Mouse (Mus musculus) splenic B cell, adult 2 months (primary cell): ENCODE results near the gene Begain.

ENCODE experiments used
- DNase-seq: peaks from one replicate; pipeline ENCODE4 v3.0.0-alpha.2; 2011; ENCODE audit warnings: low read depth, low spot score
- H3K27me3 ChIP-seq: 2 replicates; pipeline ENCODE4 v1.6.1; 2012; ENCODE audit warnings: mild to moderate bottlenecking, low read length, moderate library complexity, mixed read lengths; ENCODE audit not compliant: control insufficient read depth, poor library complexity, insufficient read depth, severe bottlenecking
- H3K36me3 ChIP-seq: 2 replicates; pipeline ENCODE4 v1.6.1; 2012; ENCODE audit warnings: mild to moderate bottlenecking, low read length, moderate library complexity, mixed read lengths; ENCODE audit not compliant: control insufficient read depth, poor library complexity, insufficient read depth, severe bottlenecking

Begain gene

DNA sequence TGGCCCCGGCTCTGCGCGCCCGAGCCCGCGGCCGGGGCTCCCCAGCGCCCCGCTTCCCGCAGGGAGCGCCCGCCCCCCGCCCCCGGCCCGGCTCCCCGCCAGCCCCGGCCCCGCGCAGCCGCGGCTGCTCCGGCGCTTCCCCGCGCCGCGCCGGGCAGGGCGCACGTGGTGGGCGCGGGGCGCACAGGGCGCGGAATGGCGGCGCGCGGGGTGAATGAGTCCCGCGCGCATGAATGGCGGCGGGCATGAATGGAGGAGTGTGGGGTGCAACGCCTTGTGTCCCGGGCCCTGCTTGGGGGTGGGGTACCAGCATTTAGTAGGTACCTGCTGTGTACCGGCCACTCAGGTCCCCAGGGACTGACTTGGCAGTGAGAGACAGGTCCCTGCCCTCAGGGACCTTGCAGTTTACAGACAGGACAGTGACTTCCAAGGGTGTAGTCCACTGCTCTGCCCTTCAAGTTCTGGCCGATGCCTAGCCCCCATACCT is at the start of gene Begain:
Gene Begain (minus strand): TSS at position 51 of the 487 bp plus-strand sequence.
- no peaks in the 10 kb centered on the region for H3K36me3 ChIP-seq
- DNase-seq, result peak; percentile 36
- no peaks in the 10 kb centered on the region for H3K27me3 ChIP-seq

DNA sequence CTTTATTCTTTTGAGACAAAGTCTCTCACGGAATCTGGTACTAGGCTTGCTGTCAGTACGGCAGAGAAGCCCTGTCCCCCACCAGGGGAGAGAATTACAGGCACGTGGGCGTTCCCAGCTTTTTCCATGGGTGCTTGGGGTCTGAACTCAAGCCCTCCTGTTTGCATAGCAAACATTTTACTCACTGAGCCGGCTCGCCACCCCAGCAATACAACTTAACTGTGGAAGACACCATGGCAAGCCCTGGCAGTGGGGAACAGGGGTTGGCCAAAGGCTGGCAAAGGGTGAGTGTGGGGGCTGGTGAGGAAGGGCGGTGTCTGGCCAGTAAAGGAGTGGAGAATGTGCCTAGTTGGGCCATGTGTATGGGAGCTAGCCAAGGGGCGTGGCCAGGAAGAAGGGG is 47.7 kb upstream of the Begain start:
- H3K36me3 ChIP-seq, result no peaks in the 10 kb centered on the region
- H3K27me3 ChIP-seq, result no peaks in the 10 kb centered on the region
- no peak for DNase-seq

DNA sequence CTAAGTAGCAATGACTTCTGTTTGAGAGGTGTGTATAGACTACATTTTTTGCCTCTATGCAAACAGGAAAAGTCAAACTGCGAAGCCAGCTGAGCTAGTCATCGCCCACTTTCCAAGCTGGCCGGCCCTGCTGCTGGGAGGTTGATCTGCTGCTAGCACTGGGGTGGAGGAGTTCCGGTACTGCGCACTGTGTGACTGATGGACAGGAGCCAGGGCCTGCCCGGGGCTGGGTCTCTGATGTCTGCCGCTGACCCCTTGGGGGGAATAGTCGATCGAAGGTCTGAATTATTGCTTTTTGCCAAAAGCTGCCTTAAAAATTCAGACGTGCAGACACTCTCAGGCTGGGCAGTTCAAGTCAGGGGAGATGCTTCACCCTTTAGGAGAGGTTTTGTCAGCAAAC is 47.1 kb upstream of the Begain start:
- H3K36me3 ChIP-seq, result no peaks in the 10 kb centered on the region
- no peaks in the 10 kb centered on the region for H3K27me3 ChIP-seq
- no peak for DNase-seq

DNA sequence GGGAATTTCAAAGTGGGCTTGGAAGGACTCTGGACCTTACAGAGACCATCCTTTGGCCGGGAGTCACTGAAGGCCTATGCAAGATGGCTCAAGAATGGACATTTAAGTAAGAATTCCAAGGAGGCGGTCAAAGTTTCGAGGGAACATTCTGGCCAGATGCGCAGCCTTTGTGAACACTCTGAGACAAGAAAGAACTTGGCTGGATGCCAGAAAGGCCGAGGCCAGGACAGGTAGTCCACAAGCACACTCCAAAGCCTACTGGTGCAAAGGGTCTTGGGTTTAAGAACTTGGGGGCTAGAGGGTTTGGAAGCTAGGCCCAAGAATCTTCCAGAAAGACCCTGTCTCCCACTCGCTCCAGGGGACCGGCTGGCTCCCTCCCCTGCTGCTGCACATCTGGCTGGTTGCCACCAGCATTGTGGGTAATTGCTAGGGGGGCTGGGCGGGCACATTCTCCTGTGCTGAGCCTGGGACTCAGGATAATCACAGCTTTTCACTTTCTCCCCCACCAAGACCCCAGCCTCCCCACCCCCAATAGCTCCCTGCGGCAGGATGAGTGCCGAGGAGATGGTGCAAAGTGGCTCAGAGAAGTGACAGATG is 45.1 kb upstream of the Begain start:
- Histone ChIP-seq H3K27me3 (no peaks in the 10 kb centered on the region), H3K36me3 (no peaks in the 10 kb centered on the region)
- no peak for DNase-seq

DNA sequence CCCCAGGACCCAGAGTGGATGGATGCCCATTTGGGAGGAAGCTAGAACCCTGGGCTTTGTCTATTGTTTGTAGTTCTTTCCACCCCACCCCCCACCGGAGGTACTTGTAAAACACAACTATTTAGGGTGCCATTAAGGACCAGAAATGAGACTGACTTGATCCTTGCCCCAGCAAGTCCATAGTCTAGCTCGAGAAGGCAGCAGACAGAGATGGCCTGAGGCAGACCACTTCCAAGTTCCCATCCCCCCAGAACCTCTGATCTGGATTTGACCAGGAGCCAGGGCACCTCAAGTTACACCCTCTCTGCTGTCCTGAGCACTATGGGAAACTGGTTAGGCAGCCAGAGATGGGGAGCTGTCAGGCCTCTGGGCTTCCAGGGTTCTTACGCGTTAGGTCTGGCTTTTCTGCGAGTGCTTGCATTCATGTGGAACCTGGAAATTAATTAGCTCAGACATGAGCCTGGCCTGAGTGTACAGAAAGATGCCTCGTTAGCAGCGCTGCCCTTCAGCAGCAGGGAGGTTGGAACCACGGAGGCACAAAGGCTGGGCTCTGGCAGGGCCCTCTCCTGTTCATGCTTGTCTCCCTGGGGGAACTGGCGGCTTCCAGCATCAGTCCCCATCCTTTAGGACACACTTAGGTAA is 44.5 kb upstream of the Begain start:
- Histone ChIP-seq H3K27me3 (no peaks in the 10 kb centered on the region), H3K36me3 (no peaks in the 10 kb centered on the region)
- no peak for DNase-seq

DNA sequence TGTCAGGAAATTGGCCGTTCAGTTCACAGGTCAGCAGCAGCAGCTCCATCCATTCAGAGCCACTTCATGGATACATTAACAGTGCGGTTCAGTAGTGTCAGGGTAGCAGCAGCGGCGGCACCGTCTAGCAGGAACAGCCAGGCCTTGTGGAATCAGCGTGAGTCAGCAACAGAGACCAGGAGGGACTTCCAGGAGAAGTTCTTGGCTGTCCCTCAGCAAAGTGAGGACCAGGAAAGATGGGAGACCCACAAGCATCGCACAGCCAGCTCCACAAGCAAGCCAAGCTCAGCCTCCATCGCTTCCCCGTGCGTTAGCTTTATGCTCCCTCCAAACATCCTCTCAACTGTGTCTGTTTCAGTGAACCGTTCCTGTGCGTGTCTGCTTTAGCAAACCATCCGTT is 40.9 kb upstream of the Begain start:
- no peak for DNase-seq
- no peaks in the 10 kb centered on the region for H3K36me3 ChIP-seq
- H3K27me3 ChIP-seq, result no peaks in the 10 kb centered on the region

DNA sequence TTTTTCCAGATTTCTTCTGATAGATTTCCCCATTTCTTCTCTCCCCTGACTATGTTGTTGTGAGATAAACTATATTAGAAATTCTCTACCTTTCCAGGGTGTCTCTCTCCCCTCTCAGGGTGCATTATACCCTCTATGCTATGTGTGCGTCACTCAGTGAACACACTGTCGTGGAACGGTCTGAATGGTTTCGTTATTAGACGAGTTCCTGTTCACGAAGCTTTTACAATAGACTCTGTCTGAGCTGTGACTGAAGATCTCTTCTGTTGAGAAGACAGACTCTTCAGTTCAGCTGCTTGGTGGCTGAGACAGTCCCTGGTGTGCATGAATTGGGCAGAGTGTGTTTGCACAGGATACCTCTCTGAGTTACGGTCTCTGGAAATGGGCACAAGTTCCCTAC is 32.4 kb upstream of the Begain start:
- no peak for DNase-seq

DNA sequence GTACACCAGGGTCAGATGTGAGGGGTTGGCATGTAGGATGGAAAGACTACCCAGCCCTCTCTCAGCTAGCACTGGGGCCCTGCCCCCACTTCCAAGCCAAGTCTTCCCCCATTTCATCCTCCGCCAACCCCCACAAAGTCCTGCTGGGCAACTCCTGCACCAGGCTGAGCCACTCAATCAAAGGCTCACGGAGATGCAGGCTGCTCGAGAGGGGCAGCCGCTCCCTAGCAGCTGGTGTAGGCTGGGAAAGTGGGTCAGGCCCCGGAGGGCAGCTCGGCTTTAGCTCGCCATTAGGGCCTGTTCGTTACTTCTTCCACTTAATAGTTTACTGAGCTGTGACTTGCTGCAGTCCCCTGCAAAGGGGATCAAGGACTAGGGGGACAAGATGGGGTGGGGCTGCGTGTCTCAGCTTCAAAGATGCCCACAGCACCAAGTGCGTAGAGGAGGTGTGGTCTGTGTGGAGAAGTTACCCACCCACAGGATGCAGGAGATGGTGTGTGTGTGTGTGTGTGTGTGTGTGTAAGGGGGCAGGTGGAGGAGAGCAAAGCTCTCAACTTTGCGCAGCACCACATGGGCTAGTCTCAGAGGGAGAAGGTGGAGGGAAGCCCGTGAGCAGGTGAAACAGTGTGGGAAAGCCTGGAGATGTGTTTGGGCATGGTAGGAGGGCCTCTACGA is 22.6 kb upstream of the Begain start:
- no peaks in the 10 kb centered on the region for H3K27me3 ChIP-seq
- peak; percentile 59 for DNase-seq
- no peaks in the 10 kb centered on the region for H3K36me3 ChIP-seq

More for the DNA sequence above, 32.4 kb upstream of the Begain start:
- no peaks in the 10 kb centered on the region; the same call in 1 of the 2 replicates for H3K27me3 ChIP-seq
- H3K36me3 ChIP-seq, result no peaks in the 10 kb centered on the region

DNA sequence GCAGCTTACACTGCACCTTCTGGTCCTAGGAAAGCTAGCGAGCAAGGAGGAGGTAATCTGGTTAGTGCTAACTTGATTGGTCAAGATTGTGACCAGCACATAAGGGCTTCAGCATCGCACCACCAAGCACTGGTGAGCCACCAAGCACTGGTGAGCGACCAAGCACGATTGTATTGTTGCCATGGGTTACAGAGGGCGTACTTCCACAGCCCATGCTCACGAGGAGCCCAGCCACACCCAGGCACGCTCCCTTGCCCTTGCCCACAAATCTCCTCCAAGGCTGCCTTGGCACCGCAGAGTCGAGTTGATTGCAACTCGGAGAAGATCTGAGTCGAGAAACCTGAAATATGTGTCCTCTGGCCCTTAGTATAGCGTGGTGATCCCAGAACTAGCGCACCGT is 22.0 kb upstream of the Begain start:
- H3K27me3 ChIP-seq, result no peaks in the 10 kb centered on the region
- DNase-seq, result peak; percentile 78
- H3K36me3 ChIP-seq, result no peaks in the 10 kb centered on the region

DNA sequence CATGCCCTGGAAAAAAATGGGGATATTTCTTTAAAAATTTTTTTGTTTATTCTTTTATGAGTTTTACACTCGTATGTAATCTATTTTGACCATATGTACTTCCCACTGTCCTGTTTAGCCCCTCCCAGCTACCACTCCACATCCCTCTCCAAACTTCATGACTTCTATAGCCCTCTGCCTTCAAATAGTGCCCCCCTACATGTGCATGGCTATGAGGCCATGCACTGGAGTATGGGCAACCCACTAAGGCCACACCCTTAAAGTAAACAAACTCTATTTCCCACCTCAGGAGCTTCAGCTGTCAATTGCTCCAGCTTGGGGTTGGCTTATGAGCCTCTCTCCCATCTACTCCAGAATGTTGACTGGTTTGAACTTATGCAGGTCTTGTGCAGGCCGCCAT is 18.1 kb upstream of the Begain start:
- Histone ChIP-seq H3K27me3 (no peaks in the 10 kb centered on the region), H3K36me3 (no peaks in the 10 kb centered on the region)
- DNase-seq, result no peak

DNA sequence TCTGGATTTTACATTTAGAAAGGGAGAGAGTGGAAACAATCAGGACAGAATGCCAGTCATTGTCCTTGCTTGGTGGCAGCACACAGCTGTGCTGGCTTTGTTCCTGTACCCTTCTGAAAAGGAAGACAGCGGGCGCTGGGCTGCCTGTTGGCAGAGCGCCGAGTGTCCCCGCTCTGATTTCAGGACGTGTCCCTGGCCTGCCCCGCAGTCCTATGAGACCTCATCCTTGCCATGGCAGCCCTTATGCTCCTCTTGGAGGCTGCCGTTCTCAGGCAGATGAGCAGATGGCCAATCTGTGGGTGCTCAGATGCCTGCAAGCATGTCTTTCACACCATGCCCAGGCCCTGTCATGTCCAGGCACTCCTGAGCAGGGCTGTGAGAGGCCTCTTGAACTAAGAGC is 17.7 kb upstream of the Begain start:
- Histone ChIP-seq H3K36me3 (no peaks in the 10 kb centered on the region), H3K27me3 (no peaks in the 10 kb centered on the region)
- no peak for DNase-seq

DNA sequence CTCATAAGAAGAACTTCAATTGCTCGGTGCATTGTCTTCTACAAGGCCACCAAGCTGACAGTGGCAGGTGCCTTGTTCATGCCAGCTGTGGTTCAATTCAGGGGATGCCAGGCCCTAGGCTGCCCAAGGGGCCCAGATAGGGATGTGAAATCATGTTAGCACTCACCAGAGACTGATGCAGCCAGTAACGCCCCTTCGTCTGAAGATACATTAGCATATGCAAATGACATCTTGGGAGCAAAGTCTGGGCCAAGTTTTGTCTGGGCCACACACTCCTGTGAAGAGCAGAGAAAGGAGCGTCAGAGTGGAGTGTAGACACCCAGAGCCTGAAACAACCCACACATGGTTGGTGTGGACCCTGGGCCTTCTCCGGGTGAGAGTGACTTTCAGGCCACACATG is 17.0 kb upstream of the Begain start:
- Histone ChIP-seq H3K36me3 (no peaks in the 10 kb centered on the region), H3K27me3 (no peaks in the 10 kb centered on the region)
- DNase-seq, result peak; percentile 63

DNA sequence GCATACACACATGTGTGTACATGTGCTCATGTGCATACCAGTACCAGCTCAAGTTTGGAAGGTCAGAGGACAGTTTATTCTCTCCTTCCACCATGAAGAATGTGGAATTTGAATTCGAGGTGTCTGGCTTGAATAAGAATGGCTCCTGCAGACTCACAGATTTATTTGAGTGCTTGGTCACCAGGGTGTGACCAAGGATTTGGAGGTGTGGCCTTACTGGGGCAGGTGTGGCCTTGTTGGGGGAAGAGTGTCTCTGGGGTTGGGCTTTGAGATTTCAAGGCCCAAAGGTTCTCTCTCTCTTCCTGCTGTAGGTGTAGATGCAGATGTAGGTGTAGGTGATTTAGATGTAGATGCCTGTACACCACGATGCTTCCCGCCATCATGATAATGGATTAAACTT is 15.5 kb upstream of the Begain start:
- Histone ChIP-seq H3K27me3 (no peaks in the 10 kb centered on the region), H3K36me3 (no peaks in the 10 kb centered on the region)
- DNase-seq, result no peak

DNA sequence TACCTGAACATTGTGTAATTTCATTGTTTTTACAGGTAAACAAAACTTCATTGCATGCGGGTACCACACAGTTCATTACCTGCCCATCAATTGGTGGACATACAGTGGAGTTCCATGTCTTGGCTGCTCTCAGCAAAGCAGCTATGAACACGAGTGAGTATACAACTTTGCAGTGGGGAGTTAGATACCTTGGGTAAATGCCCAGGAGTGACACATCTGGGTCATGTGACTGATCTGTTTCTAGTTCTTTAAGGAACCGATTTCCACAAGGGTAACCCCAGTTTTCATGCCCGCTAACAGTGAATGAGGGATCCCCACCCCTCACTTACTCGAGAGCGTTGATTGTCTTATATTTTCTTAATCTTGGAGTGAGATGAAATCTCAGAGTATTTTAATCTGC is 9.0 kb upstream of the Begain start:
- DNase-seq, result no peak
- H3K27me3 ChIP-seq, result no peaks in the 10 kb centered on the region
- H3K36me3 ChIP-seq, result no peaks in the 10 kb centered on the region

DNA sequence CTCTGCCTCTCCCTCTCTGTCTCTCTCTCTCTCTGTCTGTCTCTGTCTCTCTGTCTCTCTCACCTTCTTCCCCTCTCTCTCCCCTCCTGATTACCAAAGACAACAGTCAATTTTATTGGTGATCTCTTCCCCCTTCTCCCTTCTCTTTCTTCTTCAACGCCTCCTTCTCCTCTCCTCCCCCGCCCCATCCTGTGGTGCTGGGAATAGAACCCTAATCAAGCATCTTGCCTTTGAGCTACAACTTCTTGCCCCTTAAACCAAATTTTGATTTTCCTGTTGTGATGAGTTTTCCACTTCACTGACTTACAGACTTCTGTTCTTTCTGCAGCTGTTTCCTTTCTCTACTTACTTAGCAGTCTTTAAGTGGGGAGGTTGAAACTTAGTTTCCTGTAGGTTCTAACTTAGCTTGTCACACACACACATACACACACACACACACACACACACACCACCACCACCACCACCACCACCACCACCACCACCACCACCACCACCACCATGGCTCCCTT is 6.8 kb upstream of the Begain start:
- H3K27me3 ChIP-seq, result no peaks in the 10 kb centered on the region
- peak; percentile 65 for DNase-seq
- H3K36me3 ChIP-seq, result no peaks in the 10 kb centered on the region
